Mouse (Mus musculus): ENCODE data around the gene Mpzl2. TPM values are rescaled to one million over a fixed set of nuclear protein-coding genes. Genes with fewer than 3 reads are reported as not detected.

Mpzl2 gene
- total and polyA plus RNA-seq, 3 experiments: 0.08 to 0.39 TPM; not detected in 1

DNA sequence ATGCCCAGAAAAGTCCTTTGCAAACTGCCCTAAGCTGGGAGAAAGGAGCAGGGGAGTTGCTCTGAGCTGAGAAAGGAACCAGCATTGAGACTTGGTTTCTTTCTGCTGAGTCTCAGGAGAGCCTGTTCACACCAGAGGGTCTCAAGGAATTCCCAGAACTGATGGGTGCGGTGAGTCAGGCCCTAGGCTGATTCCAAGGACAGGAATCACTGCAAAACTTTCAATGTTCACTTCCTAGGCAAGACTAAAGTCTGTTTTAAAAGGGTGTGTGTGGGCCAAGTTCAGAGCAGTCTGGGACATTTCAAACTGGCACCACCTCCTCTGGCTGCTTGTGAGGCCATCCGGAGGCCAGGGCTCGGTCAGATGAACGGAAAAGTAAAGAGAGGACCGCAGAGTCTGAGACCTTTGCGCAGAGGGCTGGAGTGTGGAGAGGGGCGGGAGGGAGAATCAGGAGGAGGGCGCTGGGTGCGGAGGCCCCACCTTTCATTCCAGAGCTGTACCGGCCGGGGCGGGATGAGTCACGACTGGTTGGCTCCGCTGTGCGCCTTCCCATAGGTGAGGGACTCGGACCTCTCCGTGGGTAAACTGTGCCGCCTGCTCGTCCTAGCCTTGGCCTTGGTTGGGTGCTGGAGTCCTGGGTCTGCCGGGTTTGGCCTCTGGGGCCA, 2.6 kb downstream of the Mpzl2 start:
- no peaks in the 10 kb centered on the region for H3K9me3 ChIP-seq (replicated peaks; ENCODE audit: insufficient read depth, low read length)
- H3K27ac ChIP-seq (ENCODE audit: control insufficient read depth, low read depth, low read length): peak overlapping the region; percentile 72
- peaks cover 6 to 32% of the 10 kb centered on the region in 2 experiments for H3K4me1 ChIP-seq (ENCODE audit: control insufficient read depth in 1 of 2, insufficient read depth in 2 of 2, low read length in 2 of 2)
- no peak overlapping the region for H3K4me3 ChIP-seq (ENCODE audit: control insufficient read depth in 1 of 2, insufficient read depth in 1 of 2, low read depth in 2 of 2, low read length in 2 of 2)
- peaks cover 5% of the 10 kb centered on the region in 2 experiments; a peak in 2 of 4 replicates for H3K27me3 ChIP-seq (ENCODE audit: control insufficient read depth in 1 of 2, insufficient read depth in 2 of 2, low read length in 2 of 2)
- no peak for DNase-seq (ENCODE audit: low read depth, low spot score)
- peaks cover 0 to 24% of the 10 kb centered on the region in 2 experiments; a peak in 2 of 4 replicates for H3K36me3 ChIP-seq (ENCODE audit: control insufficient read depth in 1 of 2, insufficient read depth in 2 of 2, low read length in 2 of 2)
- no peaks in the 10 kb centered on the region for H3K79me2 ChIP-seq (ENCODE audit: control insufficient read depth, insufficient read depth, low read length, poor library complexity)
- no peak overlapping the region for H3K9ac ChIP-seq (ENCODE audit: control insufficient read depth, low read depth, low read length, poor library complexity, severe bottlenecking)
- no peak for TF ChIP-seq SIN3A (IDR thresholded peaks at IDR 0.05; ENCODE audit: low read length)
- no peak for TF ChIP-seq ZC3H11A (IDR thresholded peaks at IDR 0.05; ENCODE audit: low read depth, low read length)
- no peak for TF ChIP-seq EP300 (IDR thresholded peaks at IDR 0.05; ENCODE audit: low read depth in 1 of 2, low read length in 2 of 2)
- TF ChIP-seq MEF2A (IDR thresholded peaks at IDR 0.05; ENCODE audit: extremely low read depth, insufficient replicate concordance, low read depth, low read length, poor library complexity, severe bottlenecking): no peak
- TF ChIP-seq MYC (IDR thresholded peaks at IDR 0.05; ENCODE audit: low read depth, low read length): no peak
- no peak for TF ChIP-seq TCF12 (IDR thresholded peaks at IDR 0.05; ENCODE audit: low read depth, low read length)
- TF ChIP-seq RAD21 (IDR thresholded peaks at IDR 0.05; ENCODE audit: low read depth, low read length): no peak
- no peak for TF ChIP-seq ELF1 (IDR thresholded peaks at IDR 0.05; ENCODE audit: low read depth, low read length)
- no peak for TF ChIP-seq CHD2 (IDR thresholded peaks at IDR 0.05; ENCODE audit: low read length)
- TF ChIP-seq HCFC1 (IDR thresholded peaks at IDR 0.05; ENCODE audit: low read depth, low read length): no peak
- no peak for TF ChIP-seq NELFE (IDR thresholded peaks at IDR 0.05; ENCODE audit: low read depth, low read length)
- TF ChIP-seq CTCF (IDR thresholded peaks at IDR 0.05 in 2 of 3, conservative IDR thresholded peaks at IDR 0.05 in 1 of 3; ENCODE audit: control insufficient read depth in 1 of 3, insufficient read depth in 1 of 3, low read depth in 2 of 3, low read length in 3 of 3, poor library complexity in 1 of 3, severe bottlenecking in 1 of 3): no peak
- TF ChIP-seq MAZ (IDR thresholded peaks at IDR 0.05; ENCODE audit: low read depth, low read length): no peak
- TF ChIP-seq GATA1 (IDR thresholded peaks at IDR 0.05; ENCODE audit: low read depth, low read length): no peak
- no peak for TF ChIP-seq TBP (IDR thresholded peaks at IDR 0.05; ENCODE audit: low read depth, low read length)
- TF ChIP-seq ZKSCAN1 (IDR thresholded peaks at IDR 0.05; ENCODE audit: low read depth, low read length): no peak

DNA sequence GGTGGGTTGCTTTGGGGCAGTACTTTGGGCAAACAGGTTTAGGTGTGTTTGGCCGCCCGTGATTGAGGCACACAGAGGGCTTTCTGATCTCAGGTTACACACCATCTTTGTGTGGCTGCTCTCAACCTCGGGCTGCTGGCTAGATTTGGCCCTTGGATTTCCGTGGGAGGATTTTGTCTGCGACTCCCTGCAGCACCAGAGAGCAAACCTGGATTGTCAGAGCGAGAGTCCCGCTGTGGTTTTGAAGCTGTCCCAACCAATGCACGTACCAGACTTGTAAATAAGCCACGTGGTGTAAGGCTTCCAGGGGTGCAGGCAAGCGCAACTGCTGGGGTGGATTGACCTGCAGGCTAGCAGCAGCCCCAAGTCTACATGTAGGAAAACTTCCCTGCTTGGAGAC, 3.3 kb downstream of the Mpzl2 start:
- no peaks in the 10 kb centered on the region for H3K9me3 ChIP-seq (replicated peaks; ENCODE audit: insufficient read depth, low read length)
- DNase-seq (ENCODE audit: low read depth, low spot score): no peak
- peaks cover 6 to 36% of the 10 kb centered on the region in 2 experiments for H3K4me1 ChIP-seq (ENCODE audit: control insufficient read depth in 1 of 2, insufficient read depth in 2 of 2, low read length in 2 of 2)
- H3K27ac ChIP-seq (ENCODE audit: control insufficient read depth, low read depth, low read length): no peak overlapping the region
- peaks cover 5% of the 10 kb centered on the region in 2 experiments; a peak in 2 of 4 replicates for H3K27me3 ChIP-seq (ENCODE audit: control insufficient read depth in 1 of 2, insufficient read depth in 2 of 2, low read length in 2 of 2)
- H3K4me3 ChIP-seq (ENCODE audit: control insufficient read depth in 1 of 2, insufficient read depth in 1 of 2, low read depth in 2 of 2, low read length in 2 of 2): no peak overlapping the region
- TF ChIP-seq TBP (IDR thresholded peaks at IDR 0.05; ENCODE audit: low read depth, low read length) (no peak), USF1 (IDR thresholded peaks at IDR 0.05; ENCODE audit: low read depth, low read length) (no peak), MAFK (IDR thresholded peaks at IDR 0.05; ENCODE audit: borderline replicate concordance, low read depth, low read length) (no peak), POLR2A (IDR thresholded peaks at IDR 0.05; ENCODE audit: control insufficient read depth in 1 of 2, insufficient read depth in 1 of 2, low read depth in 1 of 2, low read length in 2 of 2, poor library complexity in 1 of 2) (no peak), MYC (IDR thresholded peaks at IDR 0.05; ENCODE audit: low read depth, low read length) (no peak), SIN3A (IDR thresholded peaks at IDR 0.05; ENCODE audit: low read length) (no peak), ZMIZ1 (IDR thresholded peaks at IDR 0.05; ENCODE audit: low read depth, low read length) (no peak)
- H3K79me2 ChIP-seq (ENCODE audit: control insufficient read depth, insufficient read depth, low read length, poor library complexity): no peaks in the 10 kb centered on the region
- H3K9ac ChIP-seq (ENCODE audit: control insufficient read depth, low read depth, low read length, poor library complexity, severe bottlenecking): no peak overlapping the region
- peaks cover 0 to 27% of the 10 kb centered on the region in 2 experiments; a peak in 2 of 4 replicates for H3K36me3 ChIP-seq (ENCODE audit: control insufficient read depth in 1 of 2, insufficient read depth in 2 of 2, low read length in 2 of 2)
